Mouse (Mus musculus) midbrain, embryonic 10.5 days (tissue): Measurements from ENCODE around the gene Zfp362. TPM values are rescaled to one million over a fixed set of nuclear protein-coding genes. Genes with fewer than 3 reads are reported as not detected.
A peak's percentile ranks its signal among the peaks of the same experiment; 100 is the strongest.

Experiments
- DNase-seq: peaks from one replicate; pipeline ENCODE4 v3.0.0-alpha.2; 2017; ENCODE audit warnings: low spot score
- H3K27ac ChIP-seq: fragments of 300-500 bp; sonication (generic); replicated peaks from 2 replicates; pipeline ENCODE4 v1.5.1; 2016; ENCODE audit warnings: mild to moderate bottlenecking
- H3K27me3 ChIP-seq: fragments of 300-500 bp; sonication (generic); 2 replicates; pipeline ENCODE4 v1.6.1; 2016; ENCODE audit warnings: low read depth, mild to moderate bottlenecking; ENCODE audit not compliant: poor library complexity, severe bottlenecking
- H3K36me3 ChIP-seq: fragments of 300-500 bp; sonication (generic); 2 replicates; pipeline ENCODE4 v1.6.1; 2016; ENCODE audit warnings: mild to moderate bottlenecking, moderate library complexity
- H3K4me1 ChIP-seq: fragments of 300-500 bp; sonication (generic); 2 replicates; pipeline ENCODE4 v1.6.1; 2016
- H3K4me3 ChIP-seq: fragments of 300-500 bp; sonication (generic); 2 replicates; pipeline ENCODE4 v1.5.1; 2016; ENCODE audit warnings: mild to moderate bottlenecking, moderate library complexity
- H3K9me3 ChIP-seq: fragments of 300-500 bp; sonication (generic); replicated peaks from 2 replicates; pipeline ENCODE4 v1.6.1; 2016; ENCODE audit warnings: mild to moderate bottlenecking
- WGBS: fragments of 180-500 bp; shearing (Covaris S2); methylation state at CpG from one replicate; pipeline ENCODE4 v1.1.7; 2016; 5-methylcytosine and 5-hydroxymethylcytosine counted together
- polyA plus RNA-seq: library from polyadenylated mRNA; unstranded; fragments of >200 nt; fragmentation: Nextera tagmentation; extraction: Ambion mirVana; gene quantifications from 2 replicates; pipeline ENCODE4 v1.2.1, GENCODE M21; 2016

Zfp362 gene
- polyA plus RNA-seq, 1 experiment from 2014 or later, result 36.5 TPM

- Histone ChIP-seq H3K4me1 (peaks cover 7% of the 10 kb centered on the region), H3K27ac (no peak overlapping the region), H3K4me3 (no peak overlapping the region), H3K27me3 (no peaks in the 10 kb centered on the region), H3K9me3 (no peaks in the 10 kb centered on the region), H3K36me3 (no peaks in the 10 kb centered on the region)
- DNase-seq, result no peak
- 77% methylated on average over 12 of the region's 12 CpGs for WGBS
Measured at GRCm38 (mm10) chr4:128820568-128820967, 14.7 kb upstream of the Zfp362 start.

- WGBS, result 61% methylated on average over 7 of the region's 7 CpGs
Measured at GRCm38 (mm10) chr4:128817011-128817410, 11.2 kb upstream of the Zfp362 start.

GRCm38 (mm10) chr4:128811382-128812056, 5.7 kb upstream of the Zfp362 start:
- Histone ChIP-seq H3K4me1 (peaks cover 35% of the 10 kb centered on the region), H3K36me3 (no peaks in the 10 kb centered on the region), H3K27me3 (no peaks in the 10 kb centered on the region), H3K9me3 (no peaks in the 10 kb centered on the region), H3K27ac (peak overlapping the region; percentile 82), H3K4me3 (peak overlapping the region; percentile 60)
- WGBS, result 16% methylated on average over 16 of the region's 16 CpGs
- DNase-seq, result peak; percentile 77

More at GRCm38 (mm10) chr4:128817011-128817410, 11.2 kb upstream of the Zfp362 start:
- Histone ChIP-seq H3K9me3 (no peaks in the 10 kb centered on the region), H3K27ac (no peak overlapping the region), H3K4me3 (no peak overlapping the region), H3K36me3 (no peaks in the 10 kb centered on the region), H3K4me1 (peaks cover 12% of the 10 kb centered on the region), H3K27me3 (no peaks in the 10 kb centered on the region)
- DNase-seq, result no peak

GRCm38 (mm10) chr4:128806827-128807179, 958 bp upstream of the Zfp362 start:
- peak overlapping the region; percentile 99 for H3K27ac ChIP-seq
- under 1% methylated on average over 15 of the region's 15 CpGs for WGBS
- no peaks in the 10 kb centered on the region for H3K9me3 ChIP-seq
- peak overlapping the region; percentile 85 for H3K4me3 ChIP-seq
- DNase-seq, result no peak
- H3K36me3 ChIP-seq, result peaks cover 4% of the 10 kb centered on the region; the same call in 1 of the 2 replicates
- peaks cover 60% of the 10 kb centered on the region for H3K4me1 ChIP-seq
- H3K27me3 ChIP-seq, result no peaks in the 10 kb centered on the region

- DNase-seq, result peak; percentile 64
- no peaks in the 10 kb centered on the region for H3K9me3 ChIP-seq
- peak overlapping the region; percentile 85 for H3K4me3 ChIP-seq
- H3K27ac ChIP-seq, result peak overlapping the region; percentile 99
- WGBS, result 4% methylated on average over 69 of the region's 74 CpGs
- peaks cover 13% of the 10 kb centered on the region for H3K36me3 ChIP-seq
- no peaks in the 10 kb centered on the region for H3K27me3 ChIP-seq
- H3K4me1 ChIP-seq, result peaks cover 59% of the 10 kb centered on the region
Measured at GRCm38 (mm10) chr4:128805150-128806042, 449 bp downstream of the Zfp362 start.

GRCm38 (mm10) chr4:128804426-128805149, 1.3 kb downstream of the Zfp362 start:
- H3K36me3 ChIP-seq, result peaks cover 22% of the 10 kb centered on the region
- WGBS, result 7% methylated on average over 6 of the region's 6 CpGs
- peaks cover 66% of the 10 kb centered on the region for H3K4me1 ChIP-seq
- no peaks in the 10 kb centered on the region for H3K9me3 ChIP-seq
- peak; percentile 48 for DNase-seq
- H3K27me3 ChIP-seq, result no peaks in the 10 kb centered on the region
- H3K27ac ChIP-seq, result peak overlapping the region; percentile 99
- H3K4me3 ChIP-seq, result peak overlapping the region; percentile 85

- Histone ChIP-seq H3K9me3 (no peaks in the 10 kb centered on the region), H3K4me3 (peak overlapping the region; percentile 85), H3K27ac (peak overlapping the region; percentile 99), H3K27me3 (no peaks in the 10 kb centered on the region), H3K36me3 (peaks cover 22% of the 10 kb centered on the region), H3K4me1 (peaks cover 77% of the 10 kb centered on the region)
- 52% methylated on average over 5 of the region's 5 CpGs for WGBS
- DNase-seq, result no peak
Measured at GRCm38 (mm10) chr4:128803569-128803968, 2.3 kb downstream of the Zfp362 start.

- WGBS, result 73% methylated on average over 9 of the region's 9 CpGs
- Histone ChIP-seq H3K4me3 (no peak overlapping the region), H3K27me3 (no peaks in the 10 kb centered on the region), H3K9me3 (no peaks in the 10 kb centered on the region), H3K27ac (no peak overlapping the region; the same call in 1 of the 2 replicates), H3K4me1 (peaks cover 84% of the 10 kb centered on the region), H3K36me3 (peaks cover 22% of the 10 kb centered on the region)
- no peak for DNase-seq
Measured at GRCm38 (mm10) chr4:128801675-128802465, 4.0 kb downstream of the Zfp362 start.

- Histone ChIP-seq H3K4me1 (peaks cover 66% of the 10 kb centered on the region), H3K27ac (peak overlapping the region; percentile 76; the same call in 1 of the 2 replicates), H3K4me3 (no peak overlapping the region), H3K27me3 (no peaks in the 10 kb centered on the region), H3K9me3 (no peaks in the 10 kb centered on the region), H3K36me3 (peaks cover 48% of the 10 kb centered on the region)
- 67% methylated on average over 8 of the region's 8 CpGs for WGBS
- DNase-seq, result no peak
Measured at GRCm38 (mm10) chr4:128796788-128797187, 9.1 kb downstream of the Zfp362 start.

- WGBS, result 3% methylated on average over 9 of the region's 9 CpGs
- H3K4me1 ChIP-seq, result peaks cover 67% of the 10 kb centered on the region
- no peaks in the 10 kb centered on the region for H3K27me3 ChIP-seq
- H3K9me3 ChIP-seq, result no peaks in the 10 kb centered on the region
- peak overlapping the region; percentile 17; the same call in 1 of the 2 replicates for H3K4me3 ChIP-seq
- peak; percentile 70 for DNase-seq
- H3K36me3 ChIP-seq, result peaks cover 52% of the 10 kb centered on the region
- H3K27ac ChIP-seq, result peak overlapping the region; percentile 76
Measured at GRCm38 (mm10) chr4:128795596-128795995, 10.2 kb downstream of the Zfp362 start.

GRCm38 (mm10) chr4:128794198-128794597, 11.6 kb downstream of the Zfp362 start:
- 96% methylated on average over 8 of the region's 8 CpGs for WGBS
- Histone ChIP-seq H3K9me3 (no peaks in the 10 kb centered on the region), H3K4me1 (peaks cover 66% of the 10 kb centered on the region), H3K27ac (no peak overlapping the region), H3K36me3 (peaks cover 56% of the 10 kb centered on the region), H3K4me3 (no peak overlapping the region), H3K27me3 (no peaks in the 10 kb centered on the region)
- DNase-seq, result no peak

- peaks cover 59% of the 10 kb centered on the region for H3K36me3 ChIP-seq
- H3K9me3 ChIP-seq, result no peaks in the 10 kb centered on the region
- peaks cover 61% of the 10 kb centered on the region for H3K4me1 ChIP-seq
Measured at GRCm38 (mm10) chr4:128793710-128794109, 12.1 kb downstream of the Zfp362 start.

More at GRCm38 (mm10) chr4:128793710-128794109, 12.1 kb downstream of the Zfp362 start:
- WGBS, result 71% methylated on average over 1 of the region's 1 CpGs
- Histone ChIP-seq H3K4me3 (no peak overlapping the region), H3K27ac (no peak overlapping the region), H3K27me3 (no peaks in the 10 kb centered on the region)
- DNase-seq, result no peak
